21 mouse cellular contexts compared by ENCODE assay signal in the genomic region with DNA sequence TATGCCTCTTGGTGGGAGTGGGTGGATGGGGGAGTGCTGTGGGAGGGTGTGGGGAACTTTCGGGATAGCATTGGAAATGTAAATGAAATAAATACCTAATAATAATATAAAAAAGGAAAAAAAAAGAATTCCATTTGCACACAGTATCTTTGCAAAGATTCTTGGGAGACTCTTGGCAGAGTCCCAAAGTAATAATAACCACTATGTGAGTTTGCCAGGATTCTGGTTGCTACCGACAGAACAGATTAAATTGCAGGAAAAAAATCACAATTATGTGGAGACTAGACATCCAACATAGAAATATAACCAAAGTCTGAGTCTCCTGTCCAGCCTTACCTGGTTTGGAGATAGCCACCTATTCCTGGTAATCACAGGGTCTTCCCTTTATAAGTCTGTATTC.
"Had no signal": no experiment of that assay in that cellular context is flagged by ENCODE, and none has a peak within 500 bp of the region (broad histone marks: within the 10 kb centered on the region; RNA-seq: fewer than 3 reads in every experiment).

No protein-coding gene starts in this region.

- H3K36me3 ChIP-seq: kidney, embryonic 15.5 days; limb, embryonic 15.5 days; lung, embryonic 15.5 days; midbrain, embryonic 12.5 days; neural tube, embryonic 13.5 days; stomach, embryonic 15.5 days had no signal

- H3K4me2 ChIP-seq: kidney, embryonic 15.5 days; limb, embryonic 15.5 days; liver, embryonic 11.5 days; lung, embryonic 15.5 days; midbrain, embryonic 12.5 days; neural tube, embryonic 13.5 days; stomach, embryonic 15.5 days had no signal

- H3K9ac ChIP-seq: kidney, embryonic 15.5 days; limb, embryonic 15.5 days; liver, embryonic 14.5 days; liver, postnatal 0 days; lung, embryonic 15.5 days; midbrain, embryonic 12.5 days; neural tube, embryonic 13.5 days; stomach, embryonic 15.5 days had no signal

- H3K27me3 ChIP-seq: kidney, embryonic 15.5 days; limb, embryonic 15.5 days; lung, embryonic 15.5 days; midbrain, embryonic 12.5 days; neural tube, embryonic 13.5 days; stomach, embryonic 15.5 days had no signal

- DNase-seq: kidney, adult 11 months; kidney, adult 8-10 months; kidney, postnatal 10 days; kidney, postnatal 36 days; liver, postnatal 0 days; lung, postnatal 10 days; lung, postnatal 36 days; retina, postnatal 1 day; right cerebral cortex, postnatal 25 days; spleen, adult 18-20 months; thymus, postnatal 25 days had no signal

- H3K4me3 ChIP-seq: kidney, embryonic 15.5 days; limb, embryonic 15.5 days; lung, embryonic 15.5 days; midbrain, embryonic 12.5 days; myocyte; neural tube, embryonic 13.5 days; stomach, embryonic 15.5 days had no signal

- H3K9me3 ChIP-seq: kidney, embryonic 15.5 days; limb, embryonic 15.5 days; lung, embryonic 15.5 days; midbrain, embryonic 12.5 days; neural tube, embryonic 13.5 days; stomach, embryonic 15.5 days had no signal

- H3K4me1 ChIP-seq: kidney, embryonic 15.5 days; limb, embryonic 15.5 days; lung, embryonic 15.5 days; midbrain, embryonic 12.5 days; neural tube, embryonic 13.5 days; stomach, embryonic 15.5 days had no signal

- H3K27ac ChIP-seq: kidney, embryonic 15.5 days; limb, embryonic 15.5 days; liver, embryonic 14.5 days; lung, embryonic 15.5 days; midbrain, embryonic 12.5 days; neural tube, embryonic 13.5 days; stomach, embryonic 15.5 days had no signal

- ATAC-seq: liver, postnatal 0 days; midbrain, embryonic 16.5 days had no signal
